Mouse (Mus musculus) fibroblast of lung, adult 2 months (primary cell): ENCODE results near the gene Arl4c.

Experiments used
- DNase-seq: peaks from one replicate; pipeline ENCODE4 v3.0.0-alpha.2; 2011; ENCODE audit warnings: low read depth

Gene Arl4c

DNA sequence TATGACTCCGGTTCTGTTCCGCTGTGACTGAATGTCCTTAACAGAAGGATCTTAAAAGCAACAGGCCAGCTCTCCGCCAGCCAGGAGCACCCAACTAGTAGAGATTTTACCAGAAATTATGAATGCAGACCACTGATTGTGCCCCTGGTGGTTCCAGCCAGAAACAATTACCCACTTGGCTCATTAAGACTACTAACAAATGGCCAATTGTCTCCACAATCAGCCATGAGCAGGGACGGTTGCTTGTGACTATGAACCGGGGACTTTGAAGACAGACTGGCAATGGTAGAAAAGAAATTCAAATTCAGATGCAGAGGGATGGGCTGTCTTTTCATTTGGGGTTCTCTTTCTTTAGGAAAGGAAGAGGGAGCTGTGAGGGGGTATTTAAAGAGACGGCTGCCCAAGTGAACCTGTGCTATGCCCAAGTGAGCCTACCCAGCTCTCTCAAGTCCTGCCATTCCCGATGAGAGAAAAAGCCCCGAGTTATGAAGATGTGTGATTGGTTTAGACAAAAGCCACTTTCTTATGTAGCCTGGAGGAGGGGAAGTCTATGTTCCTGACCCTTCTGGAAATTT is 78.4 kb downstream of the Arl4c start:
- no peak for DNase-seq
